20 mouse cellular contexts compared by ENCODE assay signal in genomic region chr7:111198608-111199355, GRCm38 (mm10).
DNase-seq lines count a peak whose midpoint lies in the region; ATAC-seq and TF ChIP-seq lines count a peak whose summit lies in the region.
"Had no signal": no experiment of that assay in that cellular context is flagged by ENCODE, and none has a peak within 500 bp of the region (broad histone marks: within the 10 kb centered on the region; RNA-seq: fewer than 3 reads in every experiment).

No protein-coding gene starts in this region.

- TF ChIP-seq CTCF in hindbrain, postnatal 0 days (IDR thresholded peaks at IDR 0.05; ENCODE audit: low read depth) = no peak

- no peaks in the 10 kb centered on the region for H3K4me1 ChIP-seq in forebrain, embryonic 12.5 days
- no peaks in the 10 kb centered on the region for H3K4me1 ChIP-seq in forebrain, embryonic 11.5 days (replicated peaks; ENCODE audit: control insufficient read depth, insufficient read depth, low read length)
- peaks cover 12% of the 10 kb centered on the region; the same call in 1 of the 2 replicates for H3K4me1 ChIP-seq in midbrain, embryonic 13.5 days (replicated peaks)
- no peaks in the 10 kb centered on the region for H3K4me1 ChIP-seq in midbrain, embryonic 11.5 days (ENCODE audit: control insufficient read depth, insufficient read depth, low read length)
- peaks cover 13% of the 10 kb centered on the region for H3K4me1 ChIP-seq in forebrain, embryonic 15.5 days
- H3K4me1 ChIP-seq in hindbrain, postnatal 0 days (ENCODE audit: insufficient read depth, low read length) = no peaks in the 10 kb centered on the region
- H3K4me1 ChIP-seq: embryonic facial prominence, embryonic 10.5 days; liver, embryonic 13.5 days; neural tube, embryonic 12.5 days had no signal

- H3K27me3 ChIP-seq in forebrain, embryonic 12.5 days = no peaks in the 10 kb centered on the region
- H3K27me3 ChIP-seq in forebrain, embryonic 11.5 days (ENCODE audit: control insufficient read depth, insufficient read depth, low read length) = no peaks in the 10 kb centered on the region
- no peaks in the 10 kb centered on the region for H3K27me3 ChIP-seq in midbrain, embryonic 13.5 days
- H3K27me3 ChIP-seq in midbrain, embryonic 11.5 days (ENCODE audit: control insufficient read depth, insufficient read depth, low read length) = no peaks in the 10 kb centered on the region
- H3K27me3 ChIP-seq in forebrain, embryonic 15.5 days = no peaks in the 10 kb centered on the region
- H3K27me3 ChIP-seq in hindbrain, postnatal 0 days (ENCODE audit: insufficient read depth, low read length) = no peaks in the 10 kb centered on the region
- H3K27me3 ChIP-seq: liver, embryonic 13.5 days; neural tube, embryonic 12.5 days had no signal

- no peak for ATAC-seq in forebrain, embryonic 12.5 days (ENCODE audit: low FRiP score)
- ATAC-seq in forebrain, embryonic 11.5 days (replicated peaks; ENCODE audit: low FRiP score) = no peak
- ATAC-seq in midbrain, embryonic 13.5 days = peak; percentile 40; the same call in 1 of the 2 replicates
- ATAC-seq in midbrain, embryonic 11.5 days (ENCODE audit: low FRiP score) = no peak
- 0 out of 2 replicates have a peak, but pooled peaks have one; percentile 23 for ATAC-seq in forebrain, embryonic 15.5 days (replicated peaks)
- no peak for ATAC-seq in hindbrain, postnatal 0 days

- no peaks in the 10 kb centered on the region for H3K36me3 ChIP-seq in forebrain, embryonic 12.5 days (replicated peaks)
- no peaks in the 10 kb centered on the region for H3K36me3 ChIP-seq in forebrain, embryonic 11.5 days (ENCODE audit: control insufficient read depth, insufficient read depth, low read length)
- H3K36me3 ChIP-seq in midbrain, embryonic 13.5 days = no peaks in the 10 kb centered on the region
- H3K36me3 ChIP-seq in midbrain, embryonic 11.5 days (ENCODE audit: control insufficient read depth, insufficient read depth, low read length) = no peaks in the 10 kb centered on the region
- H3K36me3 ChIP-seq in forebrain, embryonic 15.5 days = no peaks in the 10 kb centered on the region
- H3K36me3 ChIP-seq in hindbrain, postnatal 0 days (ENCODE audit: insufficient read depth, low read length) = no peaks in the 10 kb centered on the region
- H3K36me3 ChIP-seq: embryonic facial prominence, embryonic 10.5 days; liver, embryonic 13.5 days; neural tube, embryonic 12.5 days had no signal

- H3K4me2 ChIP-seq in forebrain, embryonic 12.5 days = no peak overlapping the region
- no peak overlapping the region for H3K4me2 ChIP-seq in forebrain, embryonic 11.5 days (ENCODE audit: low read depth, low read length, severe bottlenecking)
- H3K4me2 ChIP-seq in midbrain, embryonic 13.5 days (replicated peaks) = no peak overlapping the region
- no peak overlapping the region for H3K4me2 ChIP-seq in midbrain, embryonic 11.5 days
- no peak overlapping the region for H3K4me2 ChIP-seq in forebrain, embryonic 15.5 days (replicated peaks)
- no peak overlapping the region for H3K4me2 ChIP-seq in hindbrain, postnatal 0 days (ENCODE audit: low read depth, low read length)
- H3K4me2 ChIP-seq: liver, embryonic 13.5 days; neural tube, embryonic 12.5 days had no signal

- DNase-seq in forebrain, embryonic 11.5 days (ENCODE audit: low spot score) = no peak
- DNase-seq in midbrain, embryonic 11.5 days (ENCODE audit: low spot score, missing footprints) = no peak
- peak; percentile 49 for DNase-seq in hindbrain, postnatal 0 days (ENCODE audit: low spot score)
- no peak for DNase-seq in gastrocnemius, postnatal 25 days
- no peak for DNase-seq in right cerebral cortex, postnatal 36 days (ENCODE audit: low spot score in 2 of 2)
- DNase-seq: adrenal gland, postnatal 25 days; cerebellum, adult 11 months; cerebellum, postnatal 10 days; gastrocnemius, postnatal 36 days; kidney, adult 8-10 months; kidney, postnatal 10 days; liver, embryonic 13.5 days; lung, adult 2 months; lung, postnatal 14 days had no signal

- 47% methylated on average over 10 of the region's 10 CpGs for WGBS in forebrain, embryonic 12.5 days
- 69% methylated on average over 10 of the region's 10 CpGs for WGBS in forebrain, embryonic 11.5 days
- WGBS in midbrain, embryonic 13.5 days = 56% methylated on average over 10 of the region's 10 CpGs
- WGBS in midbrain, embryonic 11.5 days = 76% methylated on average over 10 of the region's 10 CpGs
- WGBS in forebrain, embryonic 15.5 days = 32% methylated on average over 10 of the region's 10 CpGs
- WGBS in hindbrain, postnatal 0 days = 40% methylated on average over 10 of the region's 10 CpGs

- no peaks in the 10 kb centered on the region for H3K9me3 ChIP-seq in forebrain, embryonic 12.5 days
- H3K9me3 ChIP-seq in forebrain, embryonic 11.5 days (ENCODE audit: control insufficient read depth, low read length) = no peaks in the 10 kb centered on the region
- H3K9me3 ChIP-seq in midbrain, embryonic 13.5 days = no peaks in the 10 kb centered on the region
- no peaks in the 10 kb centered on the region for H3K9me3 ChIP-seq in midbrain, embryonic 11.5 days (ENCODE audit: control insufficient read depth, low read length)
- H3K9me3 ChIP-seq in forebrain, embryonic 15.5 days = no peaks in the 10 kb centered on the region
- H3K9me3 ChIP-seq in hindbrain, postnatal 0 days (ENCODE audit: low read length) = no peaks in the 10 kb centered on the region
- H3K9me3 ChIP-seq: embryonic facial prominence, embryonic 10.5 days; liver, embryonic 13.5 days had no signal

- 0 out of 2 replicates have a peak overlapping the region, but pooled peaks have one; percentile 5 for H3K27ac ChIP-seq in forebrain, embryonic 12.5 days
- H3K27ac ChIP-seq in forebrain, embryonic 11.5 days (ENCODE audit: low read depth, low read length) = no peak overlapping the region
- H3K27ac ChIP-seq in midbrain, embryonic 13.5 days = peak overlapping the region; percentile 44
- no peak overlapping the region for H3K27ac ChIP-seq in midbrain, embryonic 11.5 days (ENCODE audit: low read depth, low read length)
- peak overlapping the region; percentile 56 for H3K27ac ChIP-seq in forebrain, embryonic 15.5 days (replicated peaks)
- no peak overlapping the region for H3K27ac ChIP-seq in hindbrain, postnatal 0 days
- H3K27ac ChIP-seq: embryonic facial prominence, embryonic 10.5 days; left cerebral cortex, adult 2 months; liver, embryonic 13.5 days; neural tube, embryonic 12.5 days had no signal

- no peak overlapping the region for H3K9ac ChIP-seq in forebrain, embryonic 12.5 days
- H3K9ac ChIP-seq in forebrain, embryonic 11.5 days (ENCODE audit: low read length) = no peak overlapping the region
- no peak overlapping the region for H3K9ac ChIP-seq in midbrain, embryonic 13.5 days (replicated peaks)
- H3K9ac ChIP-seq in midbrain, embryonic 11.5 days (ENCODE audit: low read length) = no peak overlapping the region
- H3K9ac ChIP-seq in forebrain, embryonic 15.5 days (replicated peaks) = no peak overlapping the region
- H3K9ac ChIP-seq in hindbrain, postnatal 0 days (replicated peaks; ENCODE audit: low read length) = no peak overlapping the region
- H3K9ac ChIP-seq: liver, embryonic 13.5 days; neural tube, embryonic 12.5 days had no signal

- no peak overlapping the region for H3K4me3 ChIP-seq in forebrain, embryonic 12.5 days (replicated peaks)
- H3K4me3 ChIP-seq in forebrain, embryonic 11.5 days (ENCODE audit: low read depth, low read length) = no peak overlapping the region
- H3K4me3 ChIP-seq in midbrain, embryonic 13.5 days (replicated peaks) = no peak overlapping the region
- H3K4me3 ChIP-seq in midbrain, embryonic 11.5 days (ENCODE audit: low read depth, low read length) = no peak overlapping the region
- no peak overlapping the region for H3K4me3 ChIP-seq in forebrain, embryonic 15.5 days
- no peak overlapping the region for H3K4me3 ChIP-seq in hindbrain, postnatal 0 days (ENCODE audit: low read length)
- H3K4me3 ChIP-seq: embryonic facial prominence, embryonic 10.5 days; left cerebral cortex, adult 2 months; liver, embryonic 13.5 days; neural tube, embryonic 12.5 days had no signal

Comparison
In these comparisons a context has a peak if more than half of its experiments do, and no peak if none do; other contexts are left out.
1. ATAC-seq: peak in midbrain, embryonic 13.5 days (single experiment) and forebrain, embryonic 15.5 days (single experiment); none in forebrain, embryonic 12.5 days (single experiment), forebrain, embryonic 11.5 days (single experiment), midbrain, embryonic 11.5 days (single experiment) and hindbrain, postnatal 0 days (single experiment).
2. H3K27ac ChIP-seq: peak in forebrain, embryonic 12.5 days (single experiment), midbrain, embryonic 13.5 days (single experiment) and forebrain, embryonic 15.5 days (single experiment); none in forebrain, embryonic 11.5 days (single experiment), midbrain, embryonic 11.5 days (single experiment) and hindbrain, postnatal 0 days (single experiment).